12 mouse cellular contexts compared by ENCODE assay signal in genomic region chr11:83410510-83410909, GRCm38 (mm10). TPM values are rescaled to one million over a fixed set of nuclear protein-coding genes. Genes with fewer than 3 reads are reported as not detected.
DNase-seq lines count a peak whose midpoint lies in the region; ATAC-seq and TF ChIP-seq lines count a peak whose summit lies in the region.
"Had no signal": no experiment of that assay in that cellular context is flagged by ENCODE, and none has a peak within 500 bp of the region (broad histone marks: within the 10 kb centered on the region; RNA-seq: fewer than 3 reads in every experiment).

No protein-coding gene starts in this region.

- no peak for TF ChIP-seq POLR2A in cortical plate, adult 2 months (IDR thresholded peaks at IDR 0.05; ENCODE audit: extremely low read depth, insufficient read depth, low read length)

- H3K36me3 ChIP-seq in heart, embryonic 14.5 days (ENCODE audit: control insufficient read depth, insufficient read depth, low read length), result 0 out of 2 replicates have a peak, but pooled peaks cover under 1% of the 10 kb centered on the region
- 0 out of 2 replicates have a peak, but pooled peaks cover 4% of the 10 kb centered on the region for H3K36me3 ChIP-seq in forebrain, postnatal 0 days (ENCODE audit: insufficient read depth)
- no peaks in the 10 kb centered on the region for H3K36me3 ChIP-seq in midbrain, embryonic 10.5 days

- peak overlapping the region; percentile 92 for H3K4me2 ChIP-seq in heart, embryonic 14.5 days (ENCODE audit: low read length)
- H3K4me2 ChIP-seq in forebrain, postnatal 0 days (ENCODE audit: low read depth), result peak overlapping the region; percentile 91

- H3K27me3 ChIP-seq in heart, embryonic 14.5 days (ENCODE audit: control insufficient read depth, insufficient read depth, low read length), result no peaks in the 10 kb centered on the region
- H3K27me3 ChIP-seq in forebrain, postnatal 0 days (ENCODE audit: insufficient read depth, low read length), result no peaks in the 10 kb centered on the region
- peaks cover 39% of the 10 kb centered on the region for H3K27me3 ChIP-seq in midbrain, embryonic 10.5 days (ENCODE audit: low read depth, poor library complexity, severe bottlenecking)

- DNase-seq in heart, postnatal 10 days, result no peak
- DNase-seq in forebrain, postnatal 0 days, result no peak
- no peak for DNase-seq in midbrain, embryonic 10.5 days (ENCODE audit: low spot score)
- DNase-seq in adrenal gland, adult 18-20 months (ENCODE audit: low spot score in 2 of 2), result no peak
- no peak for DNase-seq in adipocyte (ENCODE audit: low spot score)
- no peak for DNase-seq in gastrocnemius, adult 18-20 months (ENCODE audit: low spot score)

- H3K27ac ChIP-seq in heart, embryonic 14.5 days (replicated peaks in 1 of 2; ENCODE audit: control insufficient read depth in 1 of 2, insufficient read depth in 1 of 2, low read depth in 2 of 2, low read length in 2 of 2), result no peak overlapping the region
- peak overlapping the region; percentile 63; the same call in 1 of the 2 replicates for H3K27ac ChIP-seq in cortical plate, adult 2 months (ENCODE audit: insufficient read depth, low read length)
- no peak overlapping the region for H3K27ac ChIP-seq in forebrain, postnatal 0 days (ENCODE audit: low read depth, low read length)
- H3K27ac ChIP-seq in midbrain, embryonic 10.5 days (replicated peaks), result no peak overlapping the region
- H3K27ac ChIP-seq: liver, embryonic 14.5 days had no signal

- TF ChIP-seq CTCF in cortical plate, adult 2 months (IDR thresholded peaks at IDR 0.05; ENCODE audit: extremely low read depth, insufficient read depth, low read length), result no peak
- no peak for TF ChIP-seq CTCF in forebrain, postnatal 0 days (IDR thresholded peaks at IDR 0.05; ENCODE audit: low read depth)

- peak overlapping the region; percentile 84; the same call in 1 of the 2 replicates for H3K9ac ChIP-seq in heart, embryonic 14.5 days (ENCODE audit: low read length)
- peak overlapping the region; percentile 77 for H3K9ac ChIP-seq in forebrain, postnatal 0 days
- H3K9ac ChIP-seq: liver, embryonic 14.5 days had no signal

- peak overlapping the region; percentile 67 to 86 for H3K4me3 ChIP-seq in heart, embryonic 14.5 days (ENCODE audit: control insufficient read depth in 1 of 2, insufficient read depth in 1 of 2, low read depth in 1 of 2, low read length in 2 of 2)
- H3K4me3 ChIP-seq in cortical plate, adult 2 months (ENCODE audit: insufficient read depth, low read length), result peak overlapping the region; percentile 57
- H3K4me3 ChIP-seq in forebrain, postnatal 0 days (ENCODE audit: low read depth, low read length), result peak overlapping the region; percentile 97
- peak overlapping the region; percentile 91 for H3K4me3 ChIP-seq in midbrain, embryonic 10.5 days

- H3K4me1 ChIP-seq in heart, embryonic 14.5 days (ENCODE audit: control insufficient read depth in 2 of 2, insufficient read depth in 2 of 2, low read length in 2 of 2), result peaks cover 9 to 20% of the 10 kb centered on the region in 2 experiments; a peak in 3 of 4 replicates
- peaks cover 16% of the 10 kb centered on the region for H3K4me1 ChIP-seq in cortical plate, adult 2 months (ENCODE audit: control insufficient read depth, insufficient read depth, low read length)
- H3K4me1 ChIP-seq in forebrain, postnatal 0 days (ENCODE audit: insufficient read depth), result peaks cover 4% of the 10 kb centered on the region; the same call in 1 of the 2 replicates
- H3K4me1 ChIP-seq in midbrain, embryonic 10.5 days, result peaks cover 29% of the 10 kb centered on the region

- no peaks in the 10 kb centered on the region for H3K9me3 ChIP-seq in heart, embryonic 14.5 days (ENCODE audit: control insufficient read depth, low read length)
- no peaks in the 10 kb centered on the region for H3K9me3 ChIP-seq in forebrain, postnatal 0 days (ENCODE audit: low read length)
- no peaks in the 10 kb centered on the region for H3K9me3 ChIP-seq in midbrain, embryonic 10.5 days (replicated peaks)

- intact Hi-C loops in heart, postnatal 10 days (cut with DNase I), result no loop called here

- no peak for ATAC-seq in heart, embryonic 14.5 days (ENCODE audit: insufficient number of reproducible peaks, insufficient read depth, low FRiP score, low read depth)
- no peak for ATAC-seq in forebrain, postnatal 0 days
- ATAC-seq: CD4-positive, CD25-positive, alpha-beta regulatory T cell, adult 4 months; inflammation-experienced regulatory T-cells, adult 6 months had no signal

- WGBS in heart, embryonic 14.5 days, result 62% methylated on average over 6 of the region's 6 CpGs
- 46% methylated on average over 6 of the region's 6 CpGs for WGBS in forebrain, postnatal 0 days
- WGBS in midbrain, embryonic 10.5 days, result 31% methylated on average over 6 of the region's 6 CpGs

RNA-seq across cellular contexts. Expression of gene Rasl10b, which starts 1.6 kb away (rescaled TPM):
- 4.6 and 5.9 TPM in 2 replicates for polyA plus RNA-seq in heart, embryonic 14.5 days (2014; fragmentation: Nextera tagmentation; extraction: Ambion mirVana)
- total RNA-seq in heart, postnatal 10 days (2021), result 10 to 100 TPM; 25.7 to 25.9 TPM
- 252 and 271 TPM in 2 replicates for polyA plus RNA-seq in cortical plate, adult 2 months (2012; rRNA removed)
- total RNA-seq in forebrain, postnatal 0 days (2014; rRNA removed), result 99.0 and 107 TPM in 2 replicates
- 38.4 and 38.6 TPM in 2 replicates for polyA plus RNA-seq in forebrain, postnatal 0 days (2015; fragmentation: Nextera tagmentation; extraction: Ambion mirVana)
- 3.9 and 6.5 TPM in 2 replicates for polyA plus RNA-seq in midbrain, embryonic 10.5 days (2016; fragmentation: Nextera tagmentation; extraction: Ambion mirVana)
- 10 to 100 TPM; 11.4 to 12.4 TPM for total RNA-seq in adrenal gland, adult 18-20 months (2021)
- under 1 TPM; 0.48 to 0.90 TPM for total RNA-seq in gastrocnemius, adult 18-20 months (2021)
- polyA plus RNA-seq: CD4-positive, CD25-positive, alpha-beta regulatory T cell, adult 4 months; inflammation-experienced regulatory T-cells, adult 6 months had no signal

RNA-seq across cellular contexts. Expression of gene Gas2l2, which starts 18.7 kb away (rescaled TPM):
- polyA plus RNA-seq in heart, embryonic 14.5 days (2014; fragmentation: Nextera tagmentation; extraction: Ambion mirVana), result 0.09 TPM in 1 of 2 replicates, not detected in the other
- total RNA-seq in heart, postnatal 10 days (2021), result not detected
- 0.10 TPM in 1 of 2 replicates, not detected in the other for polyA plus RNA-seq in cortical plate, adult 2 months (2012; rRNA removed)
- total RNA-seq in forebrain, postnatal 0 days (2014; rRNA removed), result 1.2 and 1.3 TPM in 2 replicates
- 0.50 and 0.98 TPM in 2 replicates for polyA plus RNA-seq in forebrain, postnatal 0 days (2015; fragmentation: Nextera tagmentation; extraction: Ambion mirVana)
- 0.09 TPM in 1 of 2 replicates, not detected in the other for polyA plus RNA-seq in midbrain, embryonic 10.5 days (2016; fragmentation: Nextera tagmentation; extraction: Ambion mirVana)
- not detected for total RNA-seq in adrenal gland, adult 18-20 months (2021)
- not detected for total RNA-seq in gastrocnemius, adult 18-20 months (2021)
- total RNA-seq: neutrophil, adult 5-6 weeks had no signal
- polyA plus RNA-seq: CD4-positive, CD25-positive, alpha-beta regulatory T cell, adult 4 months; inflammation-experienced regulatory T-cells, adult 6 months; liver, embryonic 14.5 days had no signal

RNA-seq across cellular contexts. Expression of gene 1700020L24Rik, which starts 27.0 kb away (rescaled TPM):
- 1.4 and 1.8 TPM in 2 replicates for polyA plus RNA-seq in heart, embryonic 14.5 days (2014; fragmentation: Nextera tagmentation; extraction: Ambion mirVana)
- total RNA-seq in heart, postnatal 10 days (2021), result not detected
- 0.75 and 0.95 TPM in 2 replicates for polyA plus RNA-seq in cortical plate, adult 2 months (2012; rRNA removed)
- total RNA-seq in forebrain, postnatal 0 days (2014; rRNA removed), result 0.24 and 0.77 TPM in 2 replicates
- 0.40 and 0.63 TPM in 2 replicates for polyA plus RNA-seq in forebrain, postnatal 0 days (2015; fragmentation: Nextera tagmentation; extraction: Ambion mirVana)
- polyA plus RNA-seq in midbrain, embryonic 10.5 days (2016; fragmentation: Nextera tagmentation; extraction: Ambion mirVana), result 0.54 TPM in 1 of 2 replicates, not detected in the other
- total RNA-seq in adrenal gland, adult 18-20 months (2021), result 1 to 10 TPM in 1 of 2 experiments, under 1 TPM in 1; 0.43 to 1.5 TPM
- not detected for total RNA-seq in gastrocnemius, adult 18-20 months (2021)

RNA-seq across cellular contexts. Expression of gene Mmp28, which starts 52.4 kb away (rescaled TPM):
- polyA plus RNA-seq in heart, embryonic 14.5 days (2014; fragmentation: Nextera tagmentation; extraction: Ambion mirVana), result 3.7 and 4.0 TPM in 2 replicates
- total RNA-seq in heart, postnatal 10 days (2021), result 1 to 10 TPM; 7.4 to 8.4 TPM
- 3.9 and 5.3 TPM in 2 replicates for polyA plus RNA-seq in cortical plate, adult 2 months (2012; rRNA removed)
- total RNA-seq in forebrain, postnatal 0 days (2014; rRNA removed), result 2.5 and 5.6 TPM in 2 replicates
- 0.97 and 1.1 TPM in 2 replicates for polyA plus RNA-seq in forebrain, postnatal 0 days (2015; fragmentation: Nextera tagmentation; extraction: Ambion mirVana)
- polyA plus RNA-seq in midbrain, embryonic 10.5 days (2016; fragmentation: Nextera tagmentation; extraction: Ambion mirVana), result 1.2 and 1.6 TPM in 2 replicates
- total RNA-seq in adrenal gland, adult 18-20 months (2021), result 10 to 100 TPM; 10.7 to 11.5 TPM
- 1 to 10 TPM; 1.4 TPM for total RNA-seq in gastrocnemius, adult 18-20 months (2021)
- total RNA-seq: neutrophil, adult 5-6 weeks had no signal
- polyA plus RNA-seq: CD4-positive, CD25-positive, alpha-beta regulatory T cell, adult 4 months; inflammation-experienced regulatory T-cells, adult 6 months had no signal

Comparison
In these comparisons a context has a peak if more than half of its experiments do, and no peak if none do; other contexts are left out.
1. RNA of gene Rasl10b, which starts 1.6 kb away (total RNA-seq): 99.0 to 107 TPM in forebrain, postnatal 0 days, 25.7 to 25.9 TPM in heart, postnatal 10 days and 11.4 to 12.4 TPM in adrenal gland, adult 18-20 months; 0.48 to 0.90 TPM in gastrocnemius, adult 18-20 months; every median in the first group is over 4 times any median in the second.
2. Peak in every context shown above with its lines, with median percentiles within 50 percentile points of each other: H3K4me3 ChIP-seq.